Mouse (Mus musculus): ENCODE results near the gene Ccnq. TPM values are rescaled to one million over a fixed set of nuclear protein-coding genes. Genes with fewer than 3 reads are reported as not detected.

The Ccnq gene
- polyA plus RNA-seq (2016; fragmentation: Nextera tagmentation; extraction: Ambion mirVana): 29.2 and 31.3 TPM in 2 replicates

DNA sequence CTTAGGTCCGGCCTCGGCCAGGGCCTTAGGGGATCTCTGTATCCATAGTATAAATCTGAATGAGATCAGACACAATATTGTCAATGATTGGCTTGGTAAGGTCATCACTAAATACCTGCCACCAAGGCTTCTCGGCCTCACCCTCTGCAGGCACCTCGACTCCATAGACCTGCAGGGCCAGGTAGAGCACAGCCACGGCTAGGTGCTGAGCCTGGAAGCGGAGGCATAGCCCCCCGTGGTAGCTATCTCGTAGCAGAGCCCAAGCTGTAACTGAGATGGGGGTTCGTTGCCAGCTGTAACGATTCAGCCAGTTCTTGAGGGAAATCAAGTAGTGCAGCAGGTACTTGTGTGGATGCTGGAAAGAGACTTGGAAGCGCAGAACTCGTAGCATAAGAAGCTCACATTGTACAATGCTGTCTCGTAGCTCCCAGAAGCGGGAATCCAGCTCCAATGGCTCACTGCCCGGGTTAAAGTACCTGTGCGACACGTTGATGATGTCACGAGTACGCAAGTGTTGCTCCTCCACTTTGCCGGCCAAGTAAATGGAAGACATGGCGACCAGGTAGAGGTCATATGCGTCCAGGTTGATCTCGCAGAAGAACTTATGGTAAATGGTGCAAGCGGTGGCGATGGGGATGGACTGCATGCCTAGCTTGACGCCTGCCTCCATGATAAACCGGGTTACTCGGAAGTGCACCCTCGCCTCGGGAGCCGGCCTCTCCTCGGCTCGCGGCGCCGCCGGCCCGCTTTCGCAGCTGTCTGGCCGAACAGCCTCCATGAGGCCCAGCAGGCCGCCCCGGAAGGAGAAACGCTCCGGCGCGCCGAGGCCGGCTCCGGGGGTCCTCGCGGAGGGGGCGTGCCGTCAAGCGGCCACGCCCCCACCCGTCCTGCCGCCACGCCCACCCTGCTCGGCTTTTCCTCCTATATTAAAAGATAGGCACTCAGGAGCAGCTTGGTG, at the start of gene Ccnq:
Gene Ccnq, minus strand, starts transcription at position 845 of the 958 bp plus-strand sequence.
- Histone ChIP-seq H3K9me3 (replicated peaks) (no peaks in the 10 kb centered on the region), H3K27me3 (no peaks in the 10 kb centered on the region), H3K27ac (peak within 1 kb of the TSS; percentile 58; the same call in 1 of the 2 replicates), H3K4me1 (peaks cover 10% of the 10 kb centered on the region), H3K9ac (peak within 1 kb of the TSS; percentile 72), H3K4me3 (peak within 1 kb of the TSS; percentile 54), H3K4me2 (replicated peaks) (peak within 1 kb of the TSS; percentile 61), H3K36me3 (peaks cover 4% of the 10 kb centered on the region; the same call in 1 of the 2 replicates)
- ATAC-seq (ENCODE audit: low FRiP score): peak; percentile 89
- WGBS: 11% methylated on average over 59 of the region's 59 CpGs

DNA sequence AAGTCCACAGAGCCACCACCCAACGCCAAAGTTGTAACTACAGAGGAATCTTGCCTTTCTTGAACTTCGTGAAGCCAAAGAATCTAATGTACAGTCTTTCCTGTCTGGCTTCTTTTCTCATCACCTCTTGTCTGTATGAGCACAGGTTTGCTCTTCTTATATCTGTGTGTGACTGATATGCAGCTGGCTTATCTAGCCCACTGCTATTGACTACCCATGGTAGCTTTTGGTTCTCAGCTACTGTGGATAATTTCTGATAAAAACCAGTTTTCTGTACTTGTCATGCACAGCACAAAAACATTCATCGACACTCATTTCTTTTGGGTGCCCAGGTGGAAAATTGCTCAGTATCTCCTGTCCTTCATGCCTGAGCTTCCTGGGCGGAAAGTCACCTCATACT, 49.6 kb upstream of the Ccnq start:
- Histone ChIP-seq H3K36me3 (no peaks in the 10 kb centered on the region), H3K4me2 (replicated peaks) (no peak overlapping the region), H3K9ac (no peak overlapping the region), H3K27ac (no peak overlapping the region), H3K9me3 (replicated peaks) (no peaks in the 10 kb centered on the region), H3K4me1 (peaks cover 8% of the 10 kb centered on the region), H3K4me3 (no peak overlapping the region), H3K27me3 (no peaks in the 10 kb centered on the region; the same call in 1 of the 2 replicates)
- no peak for ATAC-seq (ENCODE audit: low FRiP score)
- 93% methylated on average over 4 of the region's 4 CpGs for WGBS

DNA sequence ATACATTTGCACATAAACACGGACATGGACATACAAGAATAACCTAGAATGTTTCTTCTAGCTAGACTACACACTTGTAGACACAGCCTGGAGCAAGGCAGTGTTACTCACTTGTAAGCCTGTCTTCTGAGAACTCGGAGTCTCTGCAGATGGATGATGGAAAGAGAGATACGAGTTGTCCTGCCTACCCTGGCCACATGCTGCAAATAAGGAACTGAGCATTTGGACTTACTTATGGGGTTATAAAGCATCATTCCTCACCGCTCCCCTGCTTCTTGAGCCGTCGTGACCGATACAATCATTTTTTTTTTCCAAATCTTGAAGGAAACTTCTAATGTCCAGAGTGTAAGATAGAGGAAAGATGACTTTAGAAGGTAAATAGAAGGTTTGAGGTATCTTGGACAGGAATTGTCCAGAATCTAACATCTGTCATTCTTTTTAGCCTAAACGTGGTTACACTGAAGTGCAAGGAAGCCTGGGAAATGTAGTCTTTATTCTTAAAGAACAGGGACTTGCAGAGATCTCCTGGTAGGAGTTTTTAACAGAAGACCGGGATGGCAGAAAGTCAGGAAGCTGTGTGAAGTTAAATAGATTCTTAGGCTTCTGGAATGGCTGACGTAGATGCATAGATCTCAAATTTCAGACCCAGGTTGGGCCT, 44.7 kb upstream of the Ccnq start:
- H3K27ac ChIP-seq: no peak overlapping the region
- peaks cover 16% of the 10 kb centered on the region for H3K4me1 ChIP-seq
- 81% methylated on average over 10 of the region's 10 CpGs for WGBS

DNA sequence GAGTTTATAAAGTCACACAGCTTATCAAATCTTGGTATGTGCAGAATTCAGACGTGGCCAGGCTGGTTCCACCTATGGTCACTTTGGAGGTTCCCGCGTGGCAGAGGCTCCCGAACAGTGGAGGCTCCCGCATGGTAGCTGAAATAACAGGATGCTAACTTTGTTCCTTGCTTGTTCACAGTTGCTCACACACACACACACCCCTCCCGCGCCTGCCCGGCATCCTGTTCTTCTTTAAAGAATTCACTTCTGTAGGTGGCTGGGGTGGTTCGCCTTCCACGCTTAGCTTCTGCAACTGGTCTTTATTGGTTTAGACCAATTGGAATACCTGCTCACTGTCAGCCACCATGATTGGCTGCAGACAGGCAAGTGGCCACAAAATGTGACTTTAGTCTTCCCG, 41.6 kb upstream of the Ccnq start:
- Histone ChIP-seq H3K27me3 (peaks cover 10% of the 10 kb centered on the region; the same call in 1 of the 2 replicates), H3K4me2 (replicated peaks) (no peak overlapping the region), H3K4me1 (peaks cover 16% of the 10 kb centered on the region), H3K4me3 (no peak overlapping the region), H3K36me3 (no peaks in the 10 kb centered on the region), H3K9ac (no peak overlapping the region), H3K27ac (no peak overlapping the region), H3K9me3 (replicated peaks) (no peaks in the 10 kb centered on the region)
- 86% methylated on average over 11 of the region's 11 CpGs for WGBS
- ATAC-seq (ENCODE audit: low FRiP score): no peak

More for the DNA sequence above, 44.7 kb upstream of the Ccnq start:
- peaks cover 10% of the 10 kb centered on the region; the same call in 1 of the 2 replicates for H3K27me3 ChIP-seq
- ATAC-seq (ENCODE audit: low FRiP score): no peak
- no peaks in the 10 kb centered on the region for H3K9me3 ChIP-seq (replicated peaks)
- no peak overlapping the region for H3K4me3 ChIP-seq
- H3K36me3 ChIP-seq: no peaks in the 10 kb centered on the region
- no peak overlapping the region for H3K9ac ChIP-seq
- H3K4me2 ChIP-seq (replicated peaks): no peak overlapping the region

DNA sequence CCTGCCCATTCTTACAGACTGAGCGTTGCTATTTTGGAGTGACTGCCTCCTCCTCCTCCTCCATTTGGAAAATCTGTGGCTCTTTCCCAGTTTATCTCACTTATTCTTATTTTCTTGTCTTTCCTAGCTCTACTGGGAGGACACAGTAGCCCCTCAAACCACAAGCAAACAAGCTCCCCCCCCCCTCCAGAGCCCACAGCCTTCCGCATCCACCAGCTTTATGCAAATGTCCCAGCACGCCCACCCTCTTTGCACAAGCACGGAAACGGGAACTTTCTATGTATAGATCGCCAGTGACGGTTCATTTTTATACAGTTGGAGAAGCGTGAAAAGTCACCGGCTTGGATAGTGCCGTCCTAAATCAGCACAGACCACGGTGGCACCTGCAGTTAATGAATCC, 40.9 kb upstream of the Ccnq start:
- H3K27ac ChIP-seq: no peak overlapping the region
- H3K4me3 ChIP-seq: no peak overlapping the region
- peak overlapping the region; percentile 23 for H3K4me2 ChIP-seq (replicated peaks)
- no peak overlapping the region for H3K9ac ChIP-seq
- peaks cover 10% of the 10 kb centered on the region; the same call in 1 of the 2 replicates for H3K27me3 ChIP-seq
- H3K36me3 ChIP-seq: no peaks in the 10 kb centered on the region
- 24% methylated on average over 11 of the region's 11 CpGs for WGBS
- no peak for ATAC-seq (ENCODE audit: low FRiP score)
- H3K9me3 ChIP-seq (replicated peaks): no peaks in the 10 kb centered on the region
- peaks cover 16% of the 10 kb centered on the region for H3K4me1 ChIP-seq

DNA sequence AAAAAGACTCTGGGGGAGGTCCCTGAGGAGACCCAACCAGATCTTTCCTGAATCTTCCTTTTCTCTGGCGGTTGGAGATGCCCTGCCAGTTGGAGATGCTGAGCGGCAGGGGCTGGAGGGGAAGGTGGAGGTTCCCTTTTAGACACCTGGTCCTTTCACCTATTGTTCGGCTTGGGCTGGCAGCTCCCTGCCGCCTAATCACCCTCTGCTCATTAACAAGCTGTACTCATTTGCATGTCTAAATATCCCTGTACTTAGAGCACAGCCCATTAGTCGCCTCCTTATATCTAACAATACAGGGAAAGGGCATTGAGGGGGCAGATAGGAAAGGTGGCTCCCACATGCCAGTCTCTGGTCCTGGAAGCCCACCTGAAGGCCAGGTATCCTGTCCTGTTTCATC, 40.5 kb upstream of the Ccnq start:
- Histone ChIP-seq H3K27ac (no peak overlapping the region; the same call in 1 of the 2 replicates), H3K27me3 (peaks cover 10% of the 10 kb centered on the region; the same call in 1 of the 2 replicates), H3K4me2 (replicated peaks) (no peak overlapping the region), H3K9me3 (replicated peaks) (no peaks in the 10 kb centered on the region), H3K36me3 (no peaks in the 10 kb centered on the region), H3K4me3 (no peak overlapping the region), H3K4me1 (peaks cover 16% of the 10 kb centered on the region), H3K9ac (no peak overlapping the region)
- no peak for ATAC-seq (ENCODE audit: low FRiP score)
- WGBS: 33% methylated on average over 5 of the region's 5 CpGs

DNA sequence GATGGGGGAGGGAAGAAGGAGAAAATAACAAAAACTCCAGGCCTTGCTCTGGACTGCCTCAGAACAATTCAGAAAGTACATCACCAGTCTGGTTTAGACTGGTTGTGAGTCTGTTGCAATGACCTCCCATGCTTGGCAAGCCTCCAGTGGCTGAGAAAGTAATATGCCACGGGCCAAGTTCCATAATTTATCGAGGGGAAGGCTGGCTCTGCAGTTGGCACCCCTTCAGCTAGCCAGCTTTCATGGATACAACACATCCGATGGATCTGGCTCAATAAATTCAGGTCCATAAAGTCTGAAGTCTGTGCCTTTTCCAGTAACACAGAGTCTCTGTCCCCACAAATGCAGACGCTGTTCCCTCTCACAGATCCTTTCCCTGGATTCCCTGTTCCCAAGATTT, 40.1 kb upstream of the Ccnq start:
- peaks cover 10% of the 10 kb centered on the region; the same call in 1 of the 2 replicates for H3K27me3 ChIP-seq
- H3K4me2 ChIP-seq (replicated peaks): no peak overlapping the region
- ATAC-seq (ENCODE audit: low FRiP score): no peak
- no peak overlapping the region for H3K4me3 ChIP-seq
- no peaks in the 10 kb centered on the region for H3K9me3 ChIP-seq (replicated peaks)
- no peak overlapping the region for H3K9ac ChIP-seq
- H3K27ac ChIP-seq: no peak overlapping the region; the same call in 1 of the 2 replicates
- WGBS: 61% methylated on average over 4 of the region's 4 CpGs
- H3K4me1 ChIP-seq: peaks cover 18% of the 10 kb centered on the region
- H3K36me3 ChIP-seq: no peaks in the 10 kb centered on the region

DNA sequence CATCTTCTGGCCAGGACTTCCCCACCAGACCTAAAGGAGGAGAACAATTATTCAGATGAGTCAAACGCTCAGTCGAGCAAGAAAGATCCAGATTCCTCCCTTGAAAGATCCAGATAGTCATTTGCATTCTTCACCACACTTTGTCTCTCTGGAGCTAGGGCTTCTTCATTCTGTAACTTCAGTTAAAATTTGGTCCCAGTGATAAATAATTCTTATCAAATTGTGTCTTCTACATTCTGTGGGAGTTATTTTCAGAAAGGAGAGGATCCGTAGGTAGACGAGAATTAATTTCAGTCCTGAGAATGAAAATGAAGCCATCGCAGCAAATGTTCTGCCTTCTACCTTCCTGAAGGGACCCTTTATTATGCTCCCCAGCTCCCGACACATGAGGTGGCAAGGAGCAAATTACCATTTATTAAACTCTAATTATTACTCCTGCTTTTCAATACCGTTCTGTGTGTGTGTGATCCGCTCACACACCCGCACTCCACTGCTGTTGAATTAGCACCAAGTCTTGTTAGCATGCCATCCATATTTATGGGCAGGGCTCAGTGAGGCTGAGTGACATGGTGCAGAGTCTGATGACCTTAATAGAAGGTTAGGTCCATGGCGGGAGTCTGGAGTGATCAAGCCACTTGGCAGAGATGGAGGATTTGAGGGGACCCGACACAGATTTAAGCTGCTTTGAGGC, 38.0 kb upstream of the Ccnq start:
- Histone ChIP-seq H3K27ac (no peak overlapping the region), H3K9ac (no peak overlapping the region), H3K36me3 (no peaks in the 10 kb centered on the region), H3K4me2 (replicated peaks) (no peak overlapping the region), H3K4me1 (peaks cover 32% of the 10 kb centered on the region), H3K27me3 (peaks cover 11% of the 10 kb centered on the region; the same call in 1 of the 2 replicates), H3K4me3 (no peak overlapping the region), H3K9me3 (replicated peaks) (no peaks in the 10 kb centered on the region)
- WGBS: 62% methylated on average over 11 of the region's 11 CpGs
- no peak for ATAC-seq (ENCODE audit: low FRiP score)

DNA sequence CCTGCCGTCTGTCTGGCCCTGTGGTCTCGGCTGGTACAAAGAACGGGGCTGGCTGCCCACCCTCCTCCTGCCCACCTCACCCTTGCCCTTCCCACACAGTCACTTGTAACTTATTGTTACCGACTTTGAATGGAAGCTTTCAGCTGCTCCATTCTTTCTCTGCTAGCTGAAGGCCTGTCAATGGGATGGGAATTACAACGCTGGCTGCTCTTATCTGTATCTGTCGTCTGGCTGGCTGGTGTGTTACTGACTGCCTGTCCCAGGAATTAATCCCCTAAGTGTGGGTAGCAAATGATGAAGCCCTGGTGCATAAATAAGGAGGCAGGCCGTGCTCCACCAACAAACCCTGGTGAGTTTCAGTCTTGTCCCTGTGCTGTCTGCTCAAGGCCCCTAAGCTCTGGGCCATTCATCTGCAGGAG, 34.5 kb upstream of the Ccnq start:
- H3K9ac ChIP-seq: no peak overlapping the region
- no peaks in the 10 kb centered on the region for H3K36me3 ChIP-seq
- H3K9me3 ChIP-seq (replicated peaks): no peaks in the 10 kb centered on the region
- H3K4me1 ChIP-seq: peaks cover 26% of the 10 kb centered on the region
- H3K4me3 ChIP-seq: no peak overlapping the region
- peak overlapping the region; percentile 75 for H3K27ac ChIP-seq
- H3K27me3 ChIP-seq: peaks cover 3% of the 10 kb centered on the region; the same call in 1 of the 2 replicates
- no peak overlapping the region for H3K4me2 ChIP-seq (replicated peaks)
- WGBS: 7% methylated on average over 7 of the region's 7 CpGs
- peak; percentile 78 for ATAC-seq (ENCODE audit: low FRiP score)

DNA sequence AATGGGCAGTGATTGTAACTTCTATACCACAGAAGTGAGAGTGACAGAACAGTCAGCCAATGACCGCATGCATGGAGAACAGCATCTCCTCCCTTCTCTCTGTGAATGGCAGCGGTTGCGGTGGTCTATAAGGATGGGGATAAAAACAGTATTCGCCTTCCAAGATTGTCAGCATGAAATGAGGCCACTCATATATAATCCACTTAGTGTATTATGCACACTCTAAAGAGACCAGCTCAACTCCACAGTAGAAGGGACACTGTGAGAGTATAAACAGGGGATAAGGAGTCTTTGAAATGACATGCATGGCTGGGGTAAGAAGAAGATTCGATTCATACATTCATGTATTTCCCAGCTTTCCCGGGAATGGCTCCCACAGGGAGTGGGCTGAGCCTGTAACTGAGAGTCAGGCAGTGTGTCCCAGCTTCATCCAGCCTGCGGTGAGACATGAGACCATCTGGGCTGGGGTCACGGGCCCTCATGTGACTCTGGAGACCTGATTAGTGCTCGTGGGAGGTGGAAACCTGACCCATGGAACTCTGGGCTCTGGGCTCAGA, 31.3 kb upstream of the Ccnq start:
- H3K4me2 ChIP-seq (replicated peaks): no peak overlapping the region
- 67% methylated on average over 9 of the region's 9 CpGs for whole genome bisulfite sequencing

DNA sequence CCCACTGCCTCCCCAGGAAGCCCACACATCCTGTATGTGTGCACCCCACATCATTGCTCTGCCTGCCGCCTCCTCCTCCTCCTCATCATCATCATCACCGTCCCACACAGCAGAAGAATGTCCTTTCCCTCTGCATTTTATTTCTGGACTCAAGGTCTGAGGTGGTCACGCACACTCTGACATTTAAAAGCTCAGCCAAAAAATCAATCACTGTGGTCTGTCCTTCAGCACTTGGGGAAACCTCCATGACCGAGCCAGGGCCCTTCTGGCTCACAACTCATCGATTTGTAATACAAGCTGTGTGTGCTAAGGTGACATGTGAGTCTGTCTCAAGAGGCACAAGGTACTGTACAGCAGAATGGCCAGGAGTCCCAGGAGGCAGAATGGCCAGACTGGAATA, 30.8 kb upstream of the Ccnq start:
- 80% methylated on average over 5 of the region's 5 CpGs for WGBS
- Histone ChIP-seq H3K4me3 (no peak overlapping the region), H3K4me2 (replicated peaks) (no peak overlapping the region), H3K27me3 (peaks cover 3% of the 10 kb centered on the region), H3K4me1 (peaks cover 34% of the 10 kb centered on the region), H3K36me3 (no peaks in the 10 kb centered on the region), H3K9me3 (replicated peaks) (no peaks in the 10 kb centered on the region), H3K9ac (no peak overlapping the region), H3K27ac (no peak overlapping the region)
- no peak for ATAC-seq (ENCODE audit: low FRiP score)

More for the DNA sequence above, 31.3 kb upstream of the Ccnq start:
- Histone ChIP-seq H3K9ac (no peak overlapping the region), H3K4me1 (peaks cover 30% of the 10 kb centered on the region), H3K4me3 (no peak overlapping the region), H3K9me3 (replicated peaks) (no peaks in the 10 kb centered on the region), H3K27ac (no peak overlapping the region), H3K27me3 (peaks cover 3% of the 10 kb centered on the region), H3K36me3 (no peaks in the 10 kb centered on the region)
- ATAC-seq (ENCODE audit: low FRiP score): no peak

Measured in hindbrain, embryonic 12.5 days (tissue).